Mouse (Mus musculus) forebrain, postnatal 0 days (tissue): ENCODE data around the gene Strn4. TPM values are rescaled to one million over a fixed set of nuclear protein-coding genes. Genes with fewer than 3 reads are reported as not detected.

Experiments used
- ATAC-seq: fragments of 200-750 bp; cut with Nextera tagmentation; 2 replicates; pipeline ENCODE4 v1.8.0; 2017; ENCODE audit warnings: mild to moderate bottlenecking, moderate library complexity
- DNase-seq: peaks from one replicate; pipeline ENCODE4 v3.0.0-alpha.2; 2015
- H3K27ac ChIP-seq: fragments of 300-500 bp; sonication (generic); 2 replicates; pipeline ENCODE4 v1.5.1; 2014; ENCODE audit warnings: low read depth, mild to moderate bottlenecking, antibody characterized with exemption, low read length, moderate library complexity, mixed read lengths
- H3K27me3 ChIP-seq: fragments of 300-500 bp; sonication (generic); 2 replicates; pipeline ENCODE4 v1.6.1; 2014; ENCODE audit warnings: mild to moderate bottlenecking, low read length, mixed read lengths; ENCODE audit not compliant: insufficient read depth
- H3K36me3 ChIP-seq: fragments of 300-500 bp; sonication (generic); 2 replicates; pipeline ENCODE4 v1.6.1; 2014; ENCODE audit warnings: mild to moderate bottlenecking, moderate library complexity; ENCODE audit not compliant: insufficient read depth
- H3K4me1 ChIP-seq: fragments of 300-500 bp; sonication (generic); 2 replicates; pipeline ENCODE4 v1.6.1; 2014; ENCODE audit warnings: antibody characterized with exemption; ENCODE audit not compliant: insufficient read depth
- H3K4me2 ChIP-seq: fragments of 300-500 bp; sonication (generic); 2 replicates; pipeline ENCODE4 v1.6.1; 2014; ENCODE audit warnings: low read depth, mild to moderate bottlenecking, moderate library complexity
- H3K4me3 ChIP-seq: fragments of 300-500 bp; sonication (generic); 2 replicates; pipeline ENCODE4 v1.5.1; 2014; ENCODE audit warnings: low read depth, low read length, mixed read lengths
- H3K9ac ChIP-seq: fragments of 300-500 bp; sonication (generic); 2 replicates; pipeline ENCODE4 v1.6.1; 2014; ENCODE audit warnings: mild to moderate bottlenecking
- H3K9me3 ChIP-seq: fragments of 300-500 bp; sonication (generic); 2 replicates; pipeline ENCODE4 v1.6.1; 2016; ENCODE audit warnings: low read length
- CTCF ChIP-seq: sonication (generic); IDR thresholded peaks from 2 replicates; pipeline ENCODE4 v1.5.1; 2016; ENCODE audit warnings: antibody characterized with exemption, control low read depth, low read depth
- WGBS: fragments of 180-500 bp; shearing (Covaris S2); extraction: QIAGEN DNeasy Blood & Tissue Kit; methylation state at CpG from one replicate; pipeline ENCODE4 v1.1.7; 2014; 5-methylcytosine and 5-hydroxymethylcytosine counted together
- polyA plus RNA-seq: library from polyadenylated mRNA; unstranded; fragments of >200 nt; fragmentation: Nextera tagmentation; extraction: Ambion mirVana; gene quantifications from 2 replicates; pipeline ENCODE4 v1.2.1, GENCODE M21; 2015
- total RNA-seq: library from RNA; depleted of rRNA; stranded (reverse); fragments of >200 nt; gene quantifications from 2 replicates; pipeline ENCODE4 v1.2.3, GENCODE M21; 2014

Gene Strn4
- total and polyA plus RNA-seq, 2 experiments from 2014 or later: 168 to 243 TPM

- Histone ChIP-seq H3K4me2 (no peak overlapping the region), H3K9me3 (no peaks in the 10 kb centered on the region), H3K4me1 (no peaks in the 10 kb centered on the region), H3K27ac (no peak overlapping the region), H3K9ac (no peak overlapping the region), H3K36me3 (peaks cover 6% of the 10 kb centered on the region), H3K27me3 (no peaks in the 10 kb centered on the region), H3K4me3 (no peak overlapping the region)
- no peak for TF ChIP-seq CTCF
- no peak for ATAC-seq
- DNase-seq: no peak
- WGBS: 48% methylated on average over 10 of the region's 10 CpGs
Measured at GRCm38 (mm10) chr7:16845820-16846167, 30.1 kb downstream of the Strn4 start.

- Histone ChIP-seq H3K4me3 (no peak overlapping the region), H3K27me3 (no peaks in the 10 kb centered on the region), H3K9me3 (no peaks in the 10 kb centered on the region), H3K27ac (no peak overlapping the region), H3K4me1 (no peaks in the 10 kb centered on the region), H3K4me2 (no peak overlapping the region), H3K9ac (no peak overlapping the region), H3K36me3 (no peaks in the 10 kb centered on the region)
- no peak for TF ChIP-seq CTCF
- DNase-seq (no peak), ATAC-seq (no peak)
- 97% methylated on average over 5 of the region's 5 CpGs for WGBS
Measured at GRCm38 (mm10) chr7:16846775-16847174, 31.1 kb downstream of the Strn4 start.

- ATAC-seq (no peak), DNase-seq (no peak)
- no peaks in the 10 kb centered on the region for H3K4me1 ChIP-seq
- WGBS: 88% methylated on average over 19 of the region's 19 CpGs
- H3K4me3 ChIP-seq: no peak overlapping the region
- H3K27me3 ChIP-seq: no peaks in the 10 kb centered on the region
- H3K9me3 ChIP-seq: no peaks in the 10 kb centered on the region
- 0 out of 2 replicates have a peak, but pooled peaks cover 2% of the 10 kb centered on the region for H3K36me3 ChIP-seq
- no peak overlapping the region for H3K9ac ChIP-seq
- no peak overlapping the region for H3K4me2 ChIP-seq
- no peak overlapping the region for H3K27ac ChIP-seq
- TF ChIP-seq CTCF: no peak
Measured at GRCm38 (mm10) chr7:16847507-16847906, 31.8 kb downstream of the Strn4 start.

- Histone ChIP-seq H3K4me3 (no peak overlapping the region), H3K4me2 (no peak overlapping the region), H3K36me3 (0 out of 2 replicates have a peak, but pooled peaks cover 2% of the 10 kb centered on the region), H3K4me1 (no peaks in the 10 kb centered on the region), H3K9ac (no peak overlapping the region), H3K9me3 (no peaks in the 10 kb centered on the region), H3K27ac (no peak overlapping the region), H3K27me3 (no peaks in the 10 kb centered on the region)
- TF ChIP-seq CTCF: peak; percentile 69
- peak; percentile 66 for DNase-seq
- ATAC-seq: peak; percentile 47
- 12% methylated on average over 17 of the region's 17 CpGs for WGBS
Measured at GRCm38 (mm10) chr7:16848579-16848978, 32.9 kb downstream of the Strn4 start.

- no peak for DNase-seq
- Histone ChIP-seq H3K9ac (no peak overlapping the region), H3K27me3 (no peaks in the 10 kb centered on the region), H3K27ac (no peak overlapping the region), H3K4me3 (no peak overlapping the region), H3K4me2 (no peak overlapping the region), H3K36me3 (peaks cover 21% of the 10 kb centered on the region), H3K9me3 (no peaks in the 10 kb centered on the region), H3K4me1 (no peaks in the 10 kb centered on the region)
- WGBS: 92% methylated on average over 4 of the region's 4 CpGs
- no peak for ATAC-seq
- no peak for TF ChIP-seq CTCF
Measured at GRCm38 (mm10) chr7:16851636-16852035, 35.9 kb downstream of the Strn4 start.

- 87% methylated on average over 14 of the region's 14 CpGs for WGBS
- ATAC-seq: 0 out of 2 replicates have a peak, but pooled peaks have one; percentile 12
- no peaks in the 10 kb centered on the region for H3K27me3 ChIP-seq
- no peak overlapping the region for H3K27ac ChIP-seq
- peaks cover 23% of the 10 kb centered on the region for H3K36me3 ChIP-seq
- DNase-seq: no peak
- no peaks in the 10 kb centered on the region for H3K4me1 ChIP-seq
- TF ChIP-seq CTCF: no peak
- H3K4me2 ChIP-seq: no peak overlapping the region
- no peak overlapping the region for H3K4me3 ChIP-seq
- no peak overlapping the region for H3K9ac ChIP-seq
- no peaks in the 10 kb centered on the region for H3K9me3 ChIP-seq
Measured at GRCm38 (mm10) chr7:16853302-16853831, 37.7 kb downstream of the Strn4 start.

GRCm38 (mm10) chr7:16858336-16858735, 42.6 kb downstream of the Strn4 start:
- 23% methylated on average over 17 of the region's 17 CpGs for WGBS

More at GRCm38 (mm10) chr7:16858336-16858735, 42.6 kb downstream of the Strn4 start:
- Histone ChIP-seq H3K36me3 (peaks cover 20% of the 10 kb centered on the region), H3K4me2 (no peak overlapping the region), H3K27ac (no peak overlapping the region), H3K9ac (no peak overlapping the region), H3K4me3 (no peak overlapping the region), H3K9me3 (no peaks in the 10 kb centered on the region), H3K4me1 (no peaks in the 10 kb centered on the region), H3K27me3 (no peaks in the 10 kb centered on the region)
- peak; percentile 36 for DNase-seq
- peak; percentile 54; the same call in 1 of the 2 replicates for ATAC-seq
- peak; percentile 68 for TF ChIP-seq CTCF
